Mouse (Mus musculus) ovary, postnatal 14 days (tissue): ENCODE data around the gene Thap8.
"Not testable (repeated sequence)": the region's sequence is repeated elsewhere in the genome, so short reads cannot be mapped to it uniquely, and the experiment has no call there.

Source experiments
- DNase-seq: peaks from one replicate; pipeline ENCODE4 v3.0.0; 2022; ENCODE audit warnings: low spot score

Gene Thap8

DNA sequence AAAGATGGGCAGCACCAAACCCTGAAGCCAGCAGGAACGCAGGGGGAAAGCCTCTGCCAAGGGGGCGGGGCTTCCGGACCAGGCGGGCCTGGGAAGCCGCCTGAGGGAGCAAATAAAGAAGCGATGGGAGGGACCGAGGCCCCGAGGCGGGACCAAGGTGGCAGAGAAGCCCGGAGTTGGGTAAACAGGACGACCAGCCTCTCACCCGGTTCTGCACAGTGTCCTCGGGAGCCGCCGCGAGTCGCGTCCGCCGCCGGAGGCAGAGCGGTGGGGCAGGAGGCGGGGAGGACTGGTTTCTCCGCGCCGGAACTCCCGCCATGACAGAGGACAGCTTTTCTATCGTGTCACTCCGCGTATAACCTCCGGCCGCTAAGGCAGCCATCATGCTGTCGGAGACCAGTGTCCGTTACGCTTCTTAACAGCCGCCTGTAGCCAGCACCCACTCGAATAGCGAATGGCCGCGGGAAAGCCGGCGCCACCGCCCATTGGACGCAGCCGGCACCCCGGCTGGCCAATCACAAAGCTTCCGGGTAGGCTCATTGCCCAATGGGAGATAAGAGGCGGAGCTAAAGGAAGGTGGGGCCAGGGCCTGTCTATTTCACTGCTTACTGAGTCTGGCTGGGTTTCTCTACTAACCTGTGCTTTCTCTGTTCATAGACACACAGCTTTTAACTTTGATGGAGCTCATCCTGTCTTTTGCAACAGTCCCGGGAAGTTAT, at the start of gene Thap8, which contains the start of gene Wdr62:
Thap8 (plus strand) TSS at position 144 of the 719 bp plus-strand sequence.
Wdr62 (minus strand) TSS at position 469 of the 719 bp plus-strand sequence.
- DNase-seq = peak; percentile 90

DNA sequence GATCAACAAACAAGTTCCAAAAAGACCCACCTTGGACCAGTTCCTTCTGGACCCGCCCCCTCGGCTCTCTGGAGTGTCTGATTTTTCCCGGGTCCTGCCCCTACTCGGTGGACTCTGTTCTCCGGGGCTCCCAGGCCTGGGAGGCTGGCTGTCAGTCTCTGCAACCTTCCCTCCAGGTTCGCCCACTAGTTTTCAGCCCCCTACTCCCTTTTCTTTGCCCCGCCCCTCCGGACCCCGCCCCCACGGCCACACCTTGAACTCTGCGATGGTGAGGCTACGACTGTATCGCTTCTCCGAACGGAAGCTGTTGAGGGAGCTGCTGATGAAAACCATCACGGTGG, 48.6 kb upstream of the Thap8 start:
- DNase-seq = no peak

DNA sequence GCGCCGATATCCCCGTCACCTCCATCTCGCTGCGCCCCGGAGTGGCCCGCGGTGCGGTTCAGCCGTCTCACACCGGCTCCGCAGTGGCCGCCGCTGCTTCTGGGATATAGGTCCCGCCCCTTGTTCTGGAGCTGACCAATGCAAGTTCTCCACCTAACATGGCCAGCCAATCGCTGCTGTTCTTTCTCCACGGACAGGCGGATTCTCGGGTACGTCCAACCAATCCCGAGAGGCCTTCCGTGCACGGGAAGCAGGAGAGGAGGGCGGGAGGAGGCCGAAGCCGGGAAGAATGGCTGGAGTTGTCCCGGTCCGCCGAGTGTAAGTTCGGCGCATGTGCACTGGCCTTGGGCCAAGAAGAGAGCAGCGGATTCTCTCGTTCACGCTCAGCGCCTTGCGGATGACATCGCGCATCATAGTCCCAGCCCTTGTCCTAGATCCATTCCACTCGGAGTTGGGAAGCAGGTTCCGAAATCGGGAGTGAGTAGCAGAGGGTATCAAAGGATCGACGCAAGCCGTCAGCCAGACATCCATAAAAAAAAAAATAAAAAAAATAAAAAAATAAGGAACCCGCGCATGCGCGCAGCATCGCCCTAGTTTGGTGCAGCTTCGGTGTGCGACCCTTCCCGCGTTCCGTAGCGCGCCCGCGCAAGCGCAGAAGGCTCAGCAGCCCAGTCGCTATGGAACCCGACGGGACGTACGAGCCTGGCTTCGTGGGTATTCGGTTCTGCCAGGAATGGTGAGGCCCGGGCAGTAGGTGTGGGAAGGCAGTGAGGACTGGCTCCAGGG, 48.0 kb upstream of the Thap8 start, which contains the start of the genes Polr2i and Tbcb:
Polr2i (plus strand) TSS at position 280 of the 786 bp plus-strand sequence.
Tbcb (minus strand) TSS at position 604 of the 786 bp plus-strand sequence.
- peak; percentile 94 for DNase-seq

DNA sequence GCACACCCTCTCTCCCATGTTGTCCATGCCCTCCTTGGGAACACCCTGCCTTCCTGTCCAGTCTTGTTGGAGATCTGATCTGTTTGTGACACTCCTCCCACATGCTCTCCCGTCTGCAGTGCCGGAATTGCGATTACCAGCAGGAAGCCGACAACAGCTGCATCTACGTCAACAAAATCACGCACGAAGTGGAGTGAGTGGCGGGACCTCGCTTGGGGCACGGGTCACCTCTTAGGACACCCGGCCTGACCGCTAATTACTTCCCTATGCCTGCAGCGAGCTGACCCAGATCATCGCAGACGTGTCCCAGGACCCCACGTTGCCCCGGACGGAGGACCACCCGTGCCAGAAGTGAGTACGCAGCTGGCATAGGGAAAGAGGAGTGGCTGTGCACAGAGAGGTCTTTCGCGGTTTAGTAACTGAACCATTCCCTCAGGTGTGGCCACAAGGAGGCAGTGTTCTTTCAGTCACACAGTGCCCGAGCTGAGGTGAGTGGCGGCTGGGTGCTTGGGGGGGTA, 47.2 kb upstream of the Thap8 start:
- DNase-seq = peak; percentile 55

DNA sequence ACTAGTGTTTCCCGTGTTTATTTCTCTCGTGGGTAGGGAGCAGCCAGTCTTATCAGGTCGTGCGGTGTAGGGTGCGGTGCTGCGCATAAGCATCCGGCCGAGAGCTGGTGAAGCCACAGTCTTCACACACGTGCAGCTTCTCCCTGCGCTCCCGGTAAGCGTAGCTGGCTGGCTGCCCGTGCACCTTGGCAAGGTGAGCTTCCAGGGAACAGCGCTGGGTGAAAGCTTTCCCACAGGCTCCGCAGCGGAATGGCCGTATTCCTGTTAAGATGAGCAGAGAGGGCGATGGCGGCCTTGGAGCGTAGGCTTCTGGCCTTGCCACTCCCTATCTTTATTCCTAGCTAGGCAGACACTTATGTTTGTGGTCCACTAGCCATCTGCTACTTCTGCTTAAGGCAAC, 46.5 kb upstream of the Thap8 start:
- no peak for DNase-seq

DNA sequence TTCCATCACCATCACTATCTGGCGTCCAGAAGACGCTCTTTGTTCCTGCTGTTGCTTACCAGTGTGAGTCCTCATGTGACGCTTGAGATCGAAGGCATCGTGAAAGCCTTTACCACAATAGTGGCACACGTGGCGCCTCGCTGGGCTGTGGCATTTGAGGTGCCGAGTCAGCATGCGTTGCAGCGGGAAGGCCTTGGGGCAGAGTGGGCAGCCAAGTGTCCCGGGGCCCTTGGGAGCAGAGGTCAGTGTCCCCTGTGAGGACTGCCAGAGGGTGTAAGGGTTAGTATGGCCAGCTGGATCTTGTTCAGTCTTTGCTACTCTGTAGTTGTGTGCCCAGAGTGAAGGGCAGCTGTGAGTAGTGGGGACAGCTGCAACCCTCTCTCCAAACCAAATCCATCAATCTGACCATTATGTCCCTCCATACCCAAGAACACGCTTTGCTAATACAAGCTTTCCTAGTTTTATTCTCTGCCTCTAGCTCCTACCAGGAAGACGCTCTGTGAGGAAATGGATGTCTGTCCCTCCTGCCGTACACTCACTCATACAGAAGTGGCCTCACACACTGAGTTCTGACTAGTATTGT, 45.5 kb upstream of the Thap8 start:
- no peak for DNase-seq

DNA sequence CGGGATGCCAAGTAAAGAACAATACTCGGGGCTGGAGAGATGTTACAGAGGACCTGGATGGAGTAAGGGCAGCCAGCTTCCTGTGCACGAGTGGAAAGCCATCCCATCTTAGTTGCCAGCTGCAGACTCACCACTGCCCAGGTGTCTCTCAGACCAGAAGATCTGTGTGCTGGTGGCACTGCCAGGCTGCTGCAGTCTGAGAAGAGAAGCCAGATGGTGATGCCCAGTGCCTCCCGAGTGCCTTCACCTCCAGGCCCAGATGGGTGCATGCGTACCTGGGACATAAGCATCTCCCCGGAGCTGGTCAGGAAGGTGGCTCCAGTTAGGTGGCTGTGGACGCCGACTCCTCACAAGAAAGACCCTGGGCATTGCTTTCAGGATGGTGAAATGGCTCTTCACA, 44.8 kb upstream of the Thap8 start:
- DNase-seq = no peak

DNA sequence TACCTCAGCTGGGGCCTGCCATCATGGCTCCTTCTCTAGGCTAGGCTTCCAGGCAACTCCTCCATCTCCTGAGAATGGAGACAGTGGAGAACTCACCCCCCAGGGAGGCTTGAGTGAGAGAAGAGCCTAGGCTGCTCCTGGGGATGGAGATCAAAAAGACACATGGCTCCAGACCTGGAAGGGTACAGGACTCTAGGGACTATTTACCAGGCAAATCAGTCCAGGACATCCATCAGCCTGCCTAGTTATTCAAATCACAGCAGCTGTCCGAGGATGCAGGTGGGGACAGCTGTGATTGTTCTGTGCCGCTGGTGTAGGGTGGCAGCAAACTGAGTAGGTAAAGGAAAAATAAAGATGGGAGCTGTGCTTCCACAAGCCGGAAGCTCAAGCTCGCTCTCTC, 44.3 kb upstream of the Thap8 start, which contains the start of gene Ovol3:
Ovol3 (minus strand) TSS at position 101 of the 400 bp plus-strand sequence.
- DNase-seq = no peak

DNA sequence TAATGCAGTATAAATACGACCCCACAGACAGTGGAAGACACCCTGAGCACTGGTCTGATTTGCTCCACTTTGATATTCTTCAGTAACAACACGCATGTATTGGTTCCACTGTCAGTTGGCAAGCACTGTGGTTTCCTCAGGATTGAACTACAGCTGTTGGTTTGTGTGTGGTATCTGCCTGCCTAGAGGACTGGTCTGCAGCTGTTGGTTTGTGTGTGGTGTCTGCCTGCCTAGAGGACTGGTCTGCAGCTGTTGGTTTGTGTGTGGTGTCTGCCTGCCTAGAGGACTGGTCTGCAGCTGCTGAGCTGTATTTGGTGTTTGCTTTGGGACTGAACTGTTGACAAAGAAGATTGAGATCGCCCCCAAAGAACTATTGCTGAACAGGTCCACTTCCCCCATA, 42.5 kb upstream of the Thap8 start:
- not testable (repeated sequence) for DNase-seq

DNA sequence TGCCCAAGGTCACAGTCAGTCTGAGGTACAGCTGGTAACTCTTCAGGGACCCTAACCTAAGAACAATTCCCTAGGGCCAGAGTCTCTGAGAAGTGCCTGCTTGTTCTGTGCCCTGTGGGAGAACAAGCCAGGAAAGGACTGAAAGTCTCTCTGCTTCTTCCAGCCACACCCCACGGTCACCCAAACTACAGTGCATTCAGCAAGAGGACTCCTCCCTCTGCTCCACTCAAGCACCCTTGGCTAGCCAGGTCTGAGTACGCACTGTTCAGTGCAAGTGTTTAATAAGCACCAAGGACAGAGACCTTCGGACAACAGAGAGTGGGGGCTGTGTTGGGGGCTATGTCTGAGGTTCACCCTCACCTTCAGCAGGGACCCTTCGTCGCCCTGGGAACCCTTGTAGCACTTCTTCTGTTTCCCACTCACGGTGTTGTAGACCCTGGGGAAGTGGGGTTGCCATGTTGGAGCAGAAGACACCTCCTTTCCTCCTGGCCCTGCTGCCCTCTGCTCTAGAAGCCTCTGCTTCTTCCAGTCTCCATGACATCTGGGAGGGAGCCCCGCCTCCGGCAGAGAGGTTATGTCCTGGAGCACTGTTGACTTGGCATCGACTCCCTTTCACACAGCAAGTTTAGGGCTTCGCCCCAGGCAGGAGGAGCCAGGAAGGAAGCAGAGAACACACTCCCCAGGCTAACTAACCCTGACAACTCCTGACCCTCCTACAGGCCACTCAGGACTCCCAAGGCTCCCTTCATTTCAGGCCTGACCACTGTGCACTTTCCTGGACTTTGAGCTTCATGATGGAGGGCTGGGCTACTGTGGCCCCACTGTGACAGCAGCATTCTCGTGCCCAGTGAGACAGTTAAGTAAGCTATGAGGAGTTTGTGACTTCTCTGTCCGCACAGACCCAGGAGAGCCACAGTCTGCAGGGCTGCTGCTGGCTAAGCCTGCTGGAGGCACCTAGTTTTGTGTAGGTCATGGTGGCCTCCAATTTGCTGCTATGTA, 27.6 kb upstream of the Thap8 start:
- peak; percentile 35 for DNase-seq

DNA sequence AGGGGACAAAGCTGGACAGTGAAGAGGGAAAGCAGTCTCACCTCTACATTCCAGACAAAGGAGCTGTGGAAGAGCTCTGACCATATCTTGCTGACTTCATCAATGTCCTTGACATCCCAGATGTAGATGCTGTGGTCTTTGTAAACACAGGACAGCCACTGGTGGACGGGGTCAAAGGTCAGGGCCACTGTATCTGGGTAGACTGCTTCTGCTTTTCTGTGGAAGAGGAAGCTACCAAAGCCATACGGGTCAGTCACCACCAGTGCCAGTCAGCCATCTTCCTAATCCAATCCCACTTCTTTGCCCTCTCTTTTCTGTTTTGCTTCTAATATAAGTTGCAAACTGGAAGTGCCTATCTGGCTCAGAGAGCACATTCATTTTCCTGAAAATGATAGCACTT, 14.9 kb upstream of the Thap8 start:
- no peak for DNase-seq

DNA sequence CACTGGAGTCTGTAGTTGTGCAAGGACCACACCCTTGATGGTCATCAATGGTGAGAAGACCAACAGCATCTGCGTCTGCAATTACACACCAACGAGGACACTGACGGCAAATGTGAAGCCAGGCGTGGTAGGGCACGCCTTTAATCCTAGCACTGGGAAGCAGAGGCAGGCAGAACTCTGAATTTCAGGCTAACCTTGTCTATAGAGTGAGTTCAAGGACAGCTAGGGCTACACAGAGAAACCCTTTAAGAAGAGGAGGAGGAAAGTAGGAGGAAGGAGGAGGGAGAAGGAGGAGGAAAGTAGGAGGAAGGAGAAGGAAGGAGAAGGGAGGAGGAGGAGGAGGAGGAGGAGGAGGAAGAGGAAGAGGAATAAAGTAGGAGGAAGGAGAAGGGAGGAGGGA, 14.4 kb upstream of the Thap8 start:
- DNase-seq = no peak

DNA sequence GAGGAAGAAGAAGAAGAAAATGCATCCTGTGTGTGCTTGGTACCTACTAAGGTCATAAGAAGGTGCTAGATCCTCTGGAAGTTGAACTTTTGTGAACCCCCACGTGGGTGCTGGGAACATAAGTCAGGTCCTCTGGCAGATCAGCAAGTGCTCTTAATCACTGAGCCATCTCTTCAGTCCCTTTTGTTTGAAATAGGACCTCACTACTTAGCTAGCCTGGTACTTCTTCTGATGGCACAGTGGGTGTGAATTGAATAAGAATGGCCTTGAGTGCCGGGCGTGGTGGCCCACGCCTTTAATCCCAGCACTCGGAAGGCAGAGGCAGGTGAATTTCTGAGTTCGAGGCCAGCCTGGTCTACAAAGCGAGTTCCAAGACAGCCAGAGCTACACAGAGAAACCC, 14.0 kb upstream of the Thap8 start:
- no peak for DNase-seq

DNA sequence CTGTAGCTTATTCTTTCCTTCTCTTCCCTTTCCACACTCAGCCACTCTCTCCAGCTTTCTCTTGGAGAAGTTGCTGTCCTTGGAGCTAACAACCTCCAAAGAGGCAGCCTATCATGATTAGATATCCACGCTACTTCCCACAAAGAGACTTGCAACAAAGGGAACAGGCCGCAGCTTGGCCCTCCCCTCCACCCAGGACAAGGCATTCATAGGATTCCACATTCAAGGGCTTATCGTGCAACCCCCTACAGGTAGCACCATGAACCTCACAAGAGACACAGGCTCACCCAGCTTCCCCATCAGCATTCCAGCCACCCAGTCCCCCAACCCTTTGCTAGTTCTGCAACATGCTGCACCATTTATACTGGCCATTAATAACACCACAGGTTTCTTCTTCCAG, 13.1 kb upstream of the Thap8 start:
- no peak for DNase-seq

DNA sequence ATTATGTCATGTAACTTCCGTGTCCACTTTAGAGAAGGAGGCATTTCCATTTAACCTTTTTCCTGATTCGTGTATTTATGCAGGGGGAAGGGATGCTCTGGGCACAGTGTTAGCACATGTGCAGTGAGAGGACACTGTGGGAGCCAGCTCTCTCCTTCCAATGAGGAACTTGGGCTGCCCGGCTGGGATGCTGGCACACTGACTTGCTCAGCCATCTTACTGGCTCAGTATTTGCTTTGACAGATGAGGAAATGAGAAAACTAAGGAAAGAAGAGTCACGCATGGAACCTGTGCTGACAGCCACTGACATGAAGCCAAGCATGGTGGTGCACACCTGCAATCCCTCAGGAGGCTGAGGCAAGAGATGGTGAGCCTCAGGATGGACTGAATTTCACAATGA, 10.3 kb upstream of the Thap8 start:
- no peak for DNase-seq

DNA sequence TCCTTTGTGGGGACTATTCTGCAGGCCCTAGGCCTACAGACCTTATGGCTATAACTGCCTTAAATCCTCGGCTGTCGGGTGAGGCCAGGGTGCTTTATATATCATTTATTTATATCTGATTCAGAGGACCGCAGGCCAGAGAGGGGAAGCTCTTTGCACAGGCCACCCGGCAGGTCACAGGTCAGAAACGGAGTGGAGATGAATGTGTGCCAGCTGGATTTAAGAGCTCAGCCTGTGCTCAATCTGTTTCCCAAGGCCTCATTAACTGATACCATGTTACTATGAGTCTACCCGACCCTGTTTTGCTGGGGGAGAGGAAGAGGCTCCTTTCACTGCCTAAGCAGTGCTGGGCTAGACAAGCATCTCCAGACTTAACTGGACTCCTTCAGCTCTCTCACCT, 5.5 kb upstream of the Thap8 start:
- DNase-seq = no peak

DNA sequence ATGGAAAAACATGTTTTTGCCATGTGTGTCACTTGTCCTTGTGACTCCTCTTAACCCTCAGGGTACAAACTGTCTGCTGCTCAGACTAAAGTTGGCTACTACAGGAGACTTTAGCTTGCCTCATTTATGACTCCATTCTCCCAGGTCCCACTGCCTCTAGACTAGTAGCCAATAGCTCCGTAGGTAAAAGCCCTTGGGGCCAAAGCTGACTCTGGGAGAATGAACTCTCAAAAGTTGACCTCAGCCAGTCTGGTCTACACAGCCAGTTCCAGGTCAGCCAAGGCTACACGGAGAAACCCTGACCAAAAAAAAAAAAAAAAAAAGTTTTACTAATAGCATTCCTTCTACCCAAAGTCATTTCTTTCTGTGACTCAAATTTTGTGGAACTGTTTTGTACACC, 983 bp upstream of the Thap8 start:
- no peak for DNase-seq

DNA sequence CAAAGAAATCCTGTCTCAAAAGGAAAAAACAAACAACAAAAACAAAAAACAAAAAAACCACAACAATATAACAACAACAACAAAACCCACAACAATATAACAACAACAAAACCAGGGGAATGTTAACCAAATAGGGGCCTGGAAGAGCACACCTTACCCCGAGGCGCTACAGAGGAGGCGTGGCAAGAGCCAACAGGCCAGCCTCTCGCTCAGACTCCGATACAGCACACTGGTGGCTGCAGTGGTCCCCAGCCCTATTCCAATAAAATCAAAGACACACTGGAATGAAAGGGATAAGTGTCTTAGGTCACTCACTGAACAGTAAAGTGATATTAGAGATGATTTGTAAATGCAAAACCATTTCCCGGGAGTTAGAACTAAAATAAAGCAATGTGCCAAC, 358 bp upstream of the Thap8 start:
- no peak for DNase-seq

DNA sequence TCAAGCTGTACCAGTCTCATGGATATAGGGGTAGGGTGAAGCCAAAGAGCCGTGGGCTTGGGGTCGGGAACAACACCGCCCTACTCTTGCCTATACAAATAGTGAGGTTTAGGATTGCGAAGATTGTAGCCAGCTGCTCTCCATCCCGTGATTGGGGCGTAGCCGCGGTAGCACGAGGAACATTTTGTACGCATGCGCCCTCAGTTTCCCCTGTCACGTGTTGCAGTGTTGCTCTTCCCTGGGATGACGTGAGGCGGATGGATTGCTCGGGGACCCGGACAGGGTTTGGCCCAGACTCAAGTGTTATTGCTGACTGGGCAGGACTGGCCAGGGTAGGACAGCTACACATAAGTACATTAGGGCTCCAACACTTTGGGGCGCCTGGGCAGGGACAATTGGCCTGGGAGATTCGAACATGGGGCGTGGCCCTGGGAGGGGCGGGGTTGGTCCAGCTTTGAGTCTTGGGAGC, 810 bp downstream of the Thap8 start:
- peak; percentile 79 for DNase-seq

DNA sequence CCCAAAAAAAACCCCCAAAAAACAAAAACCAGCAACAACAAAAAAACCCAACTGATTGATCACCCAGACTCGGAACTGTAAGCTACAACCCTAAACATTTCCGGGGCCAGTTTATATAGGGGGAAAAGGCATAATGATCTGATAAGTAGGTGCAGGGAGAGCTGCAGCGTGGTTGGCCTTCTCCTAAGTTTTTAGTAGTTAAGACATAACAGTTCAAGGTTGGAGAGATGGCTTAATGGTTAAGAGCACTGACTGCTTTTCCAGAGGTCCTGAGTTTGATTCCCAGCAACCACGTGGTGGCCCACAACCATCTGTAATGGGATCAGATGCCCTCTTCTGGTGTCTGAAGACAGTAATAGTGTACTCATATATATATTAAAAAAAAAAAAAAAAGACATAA, 1.6 kb downstream of the Thap8 start:
- DNase-seq = no peak

DNA sequence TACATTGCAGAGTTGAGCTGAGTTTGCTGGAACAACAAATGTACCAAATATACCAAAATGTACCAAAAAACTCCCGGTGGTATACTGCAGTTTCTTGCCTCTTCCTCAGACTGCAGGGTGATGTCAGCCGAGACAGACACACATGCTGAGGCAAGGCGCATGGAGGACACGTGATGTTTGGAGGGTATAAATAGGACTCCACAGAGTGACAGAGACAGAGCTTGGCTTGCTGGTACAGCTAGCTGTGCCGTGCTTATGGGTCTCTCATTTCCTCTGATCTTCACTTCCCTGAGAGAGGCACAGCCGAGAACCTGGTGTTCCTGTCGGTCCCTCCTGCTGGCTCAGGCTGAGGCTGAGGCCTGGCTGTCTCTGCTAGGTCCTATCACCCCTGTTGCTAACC, 2.8 kb downstream of the Thap8 start:
- no peak for DNase-seq
